Mouse (Mus musculus) CH12.LX (cell line): ENCODE data around the gene Tkt. TPM values are rescaled to one million over a fixed set of nuclear protein-coding genes. Genes with fewer than 3 reads are reported as not detected.

ENCODE experiments used
- DNase-seq: peaks from one replicate; pipeline ENCODE4 v3.0.0-alpha.2; 2013; ENCODE audit errors: extremely low read depth
- H3K27ac ChIP-seq: 2 replicates; pipeline ENCODE4 v1.5.1; 2012; ENCODE audit warnings: low read depth, mild to moderate bottlenecking, control low read depth, moderate library complexity; ENCODE audit not compliant: insufficient read depth
- H3K27me3 ChIP-seq: replicated peaks from 2 replicates; pipeline ENCODE3; 2012; ENCODE audit warnings: inconsistent platforms
- H3K36me3 ChIP-seq, 2 experiments: replicated peaks in 1 of 2; 2 replicates each; pipeline versions ENCODE3 to v1.6.1; 2012; ENCODE audit warnings: inconsistent platforms in 1 of 2, low read length in 1 of 2, mild to moderate bottlenecking in 1 of 2, mixed read lengths in 1 of 2, moderate library complexity in 1 of 2; ENCODE audit not compliant: control insufficient read depth in 1 of 2, insufficient read depth in 1 of 2
- H3K4me1 ChIP-seq, 2 experiments: 2 replicates each; pipeline ENCODE4 v1.6.1; 2012; ENCODE audit warnings: inconsistent platforms in 1 of 2, moderate library complexity in 1 of 2; ENCODE audit not compliant: insufficient read depth in 2 of 2, control insufficient read depth in 1 of 2
- H3K4me2 ChIP-seq: 2 replicates; pipeline ENCODE4 v1.6.1; 2012; ENCODE audit warnings: low read depth, mild to moderate bottlenecking, control low read depth; ENCODE audit not compliant: poor library complexity, insufficient read depth, severe bottlenecking
- H3K4me3 ChIP-seq, 3 experiments: fragments of 150-350 bp in 1 of 3; sonication (generic) in 1 of 3; replicated peaks in 1 of 3; 2 replicates each; pipeline versions ENCODE3 to v1.5.1; 2011 to 2012; ENCODE audit warnings: low read depth in 2 of 3, low read length in 2 of 3, mild to moderate bottlenecking in 2 of 3, moderate library complexity in 2 of 3, control low read depth in 1 of 3, improper control_type of control experiment in 1 of 3, inconsistent platforms in 1 of 3, mixed read lengths in 1 of 3; ENCODE audit not compliant: poor library complexity in 1 of 3
- H3K79me2 ChIP-seq: replicated peaks from 2 replicates; pipeline ENCODE4 v1.6.1; 2012; ENCODE audit warnings: mild to moderate bottlenecking, moderate library complexity; ENCODE audit not compliant: control insufficient read depth, poor library complexity, insufficient read depth, severe bottlenecking; ENCODE audit errors: extremely low read depth
- H3K9ac ChIP-seq: 2 replicates; pipeline ENCODE4 v1.6.1; 2012; ENCODE audit warnings: low read depth, mild to moderate bottlenecking, control low read depth, moderate library complexity; ENCODE audit not compliant: insufficient read depth
- H3K9me3 ChIP-seq: replicated peaks from 2 replicates; pipeline ENCODE3; 2012; ENCODE audit warnings: low read length, inconsistent platforms, mixed read lengths
- BHLHE40 ChIP-seq: IDR thresholded peaks from 2 replicates; pipeline ENCODE4 v1.6.1; 2011; ENCODE audit warnings: mild to moderate bottlenecking, low read depth, low read length, improper control_type of control experiment
- GABPA ChIP-seq: IDR thresholded peaks from 2 replicates; pipeline ENCODE4 v1.6.1; 2012; ENCODE audit warnings: low read depth, low read length, improper control_type of control experiment, inconsistent platforms; ENCODE audit not compliant: insufficient replicate concordance
- HCFC1 ChIP-seq: IDR thresholded peaks from 2 replicates; pipeline ENCODE4 v1.6.1; 2012; ENCODE audit warnings: low read depth, mild to moderate bottlenecking, inconsistent platforms, low read length, improper control_type of control experiment
- IRF4 ChIP-seq: IDR thresholded peaks from 2 replicates; pipeline ENCODE4 v1.6.1; 2014; ENCODE audit warnings: low read depth, mild to moderate bottlenecking, inconsistent platforms, low read length, improper control_type of control experiment
- JUN ChIP-seq: IDR thresholded peaks from 2 replicates; pipeline ENCODE4 v1.6.1; 2011; ENCODE audit warnings: low read depth, mild to moderate bottlenecking, low read length, improper control_type of control experiment, moderate library complexity; ENCODE audit not compliant: insufficient read depth
- KAT2A ChIP-seq: IDR thresholded peaks from 2 replicates; pipeline ENCODE4 v1.6.1; 2012; ENCODE audit warnings: low read length, improper control_type of control experiment, inconsistent platforms; ENCODE audit not compliant: insufficient replicate concordance
- MXI1 ChIP-seq: IDR thresholded peaks from 2 replicates; pipeline ENCODE4 v1.6.1; 2011; ENCODE audit warnings: mild to moderate bottlenecking, low read depth, low read length, improper control_type of control experiment
- PAX5 ChIP-seq: IDR thresholded peaks from 2 replicates; pipeline ENCODE4 v1.6.1; 2012; ENCODE audit warnings: low read length, inconsistent platforms, mixed read lengths
- POLR2A ChIP-seq: IDR thresholded peaks from 2 replicates; pipeline ENCODE4 v1.6.1; 2011; ENCODE audit warnings: low read depth, mild to moderate bottlenecking, improper control_type of control experiment, low read length
- TBP ChIP-seq: conservative IDR thresholded peaks from 2 replicates; pipeline ENCODE4 v1.6.1; 2011; ENCODE audit warnings: low read depth, low read length, improper control_type of control experiment
- UBTF ChIP-seq: IDR thresholded peaks from 2 replicates; pipeline ENCODE4 v1.6.1; 2012; ENCODE audit warnings: low read depth, mild to moderate bottlenecking, inconsistent platforms, low read length, improper control_type of control experiment, moderate library complexity
- USF1 ChIP-seq: IDR thresholded peaks from 2 replicates; pipeline ENCODE4 v1.6.1; 2014; ENCODE audit warnings: low read depth, mild to moderate bottlenecking, inconsistent platforms, low read length, improper control_type of control experiment
- USF2 ChIP-seq: conservative IDR thresholded peaks from 2 replicates; pipeline ENCODE4 v1.6.1; 2011; ENCODE audit warnings: low read depth, low read length, improper control_type of control experiment
- ZKSCAN1 ChIP-seq: IDR thresholded peaks from 2 replicates; pipeline ENCODE4 v1.6.1; 2012; ENCODE audit warnings: low read depth, inconsistent platforms, low read length, improper control_type of control experiment, borderline replicate concordance
- ZNF384 ChIP-seq: IDR thresholded peaks from 2 replicates; pipeline ENCODE4 v1.6.1; 2012; ENCODE audit warnings: low read depth, low read length, improper control_type of control experiment, inconsistent platforms
- dilution Hi-C: fragments of 300-500 bp; cut with MboI; formaldehyde crosslinking; loops from 2 replicates; pipeline ENCODE4 v1.14.3; 2020; ENCODE audit warnings: low sequenced_read_pairs; ENCODE audit not compliant: extremely low pct_unique_long_range_greater_than_20kb, extremely low pct_ligation_motif_present
- in situ Hi-C: fragments of 300-500 bp; cut with MboI; formaldehyde crosslinking; loops from 3 replicates; pipeline ENCODE4 v1.14.3; 2019; ENCODE audit warnings: low sequenced_read_pairs, low pct_ligation_motif_present, low pct_unique_long_range_greater_than_20kb, mixed read lengths
- polyA plus RNA-seq: library from polyadenylated mRNA; unstranded; fragments of >175 nt; gene quantifications from 2 replicates; pipeline ENCODE4 v1.2.1, GENCODE M21; 2012; ENCODE audit warnings: low read depth; ENCODE audit not compliant: insufficient read length
- total RNA-seq, 2 experiments: library from RNA; depleted of rRNA; stranded (reverse); fragments of 300-350 nt in 1 of 2; fragments of >200 nt in 1 of 2; gene quantifications; 2 replicates each; pipeline ENCODE4 v1.2.3; 2012 to 2014

The Tkt gene
- total and polyA plus RNA-seq, 3 experiments: 450 to 837 (median 456) TPM

DNA sequence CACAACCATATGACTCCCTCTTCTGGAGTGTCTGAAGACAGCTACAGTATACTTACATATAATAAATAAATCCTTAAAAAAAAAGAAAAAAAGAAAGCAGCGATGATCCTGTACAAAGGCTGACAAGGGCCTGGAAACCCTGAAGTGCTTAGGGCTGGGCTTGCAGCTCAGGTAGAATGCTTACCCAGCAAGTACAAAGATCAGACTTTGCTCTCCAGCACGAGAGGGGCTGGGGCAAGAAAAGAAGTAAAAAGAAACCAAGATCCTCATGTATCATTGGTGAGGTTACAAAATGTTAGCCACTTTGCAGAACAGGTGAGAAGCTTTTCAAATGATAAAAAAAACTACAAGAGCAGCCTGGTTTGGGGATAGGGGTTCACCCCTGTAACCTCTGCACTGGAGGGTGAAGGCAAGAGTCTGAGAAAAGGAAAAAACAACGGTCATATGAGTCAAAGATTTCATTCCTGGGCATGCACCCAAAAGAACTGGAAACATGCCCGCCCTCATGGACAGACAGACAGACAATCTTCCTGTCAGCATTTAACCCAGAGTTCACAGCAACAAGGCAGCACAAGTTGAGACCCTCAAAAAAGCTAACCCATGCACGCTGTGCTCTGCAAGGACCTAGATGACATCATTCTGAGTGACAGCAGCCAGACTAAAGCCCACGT, 14.2 kb upstream of the Tkt start:
- Histone ChIP-seq H3K4me1 (peaks cover 9 to 10% of the 10 kb centered on the region in 2 experiments; a peak in 3 of 4 replicates), H3K27ac (no peak overlapping the region), H3K9ac (no peak overlapping the region), H3K4me2 (no peak overlapping the region), H3K36me3 (peaks cover 0 to 4% of the 10 kb centered on the region in 2 experiments), H3K27me3 (no peaks in the 10 kb centered on the region), H3K9me3 (no peaks in the 10 kb centered on the region), H3K79me2 (no peaks in the 10 kb centered on the region), H3K4me3 (no peak overlapping the region)
- no peak for TF ChIP-seq GABPA
- no peak for TF ChIP-seq TBP
- no peak for TF ChIP-seq KAT2A
- no peak for TF ChIP-seq MXI1
- no peak for TF ChIP-seq IRF4
- no peak for TF ChIP-seq UBTF
- TF ChIP-seq USF2: no peak
- TF ChIP-seq JUN: no peak
- TF ChIP-seq BHLHE40: no peak
- no peak for TF ChIP-seq PAX5
- no peak for TF ChIP-seq POLR2A
- in situ Hi-C loops: no loop called here
- DNase-seq: no peak
- dilution Hi-C loops: no loop called here

DNA sequence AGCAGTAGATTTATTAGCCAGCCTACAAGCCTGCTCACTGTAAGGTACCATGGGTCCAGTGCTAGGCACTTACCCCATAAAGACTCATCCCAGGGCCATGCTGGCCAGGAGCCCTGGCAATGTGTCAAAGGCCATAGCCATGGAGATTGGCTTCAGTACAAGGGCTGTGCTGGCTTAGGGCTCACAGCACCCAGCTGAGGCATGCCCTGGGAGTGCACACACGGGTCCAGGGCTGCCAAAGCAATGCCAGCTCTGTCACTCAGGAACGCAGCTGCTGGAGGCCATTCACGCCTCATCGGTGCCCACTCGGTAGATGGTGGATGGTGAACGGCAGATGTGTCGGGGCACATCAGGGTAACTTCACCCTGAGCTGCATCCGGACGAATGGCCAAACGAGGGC, 6.6 kb upstream of the Tkt start:
- dilution Hi-C loops: no loop called here
- no peak for DNase-seq
- H3K4me1 ChIP-seq: peaks cover 10 to 17% of the 10 kb centered on the region in 2 experiments

More for the DNA sequence above, 6.6 kb upstream of the Tkt start:
- H3K4me3 ChIP-seq: no peak overlapping the region
- no peaks in the 10 kb centered on the region for H3K9me3 ChIP-seq
- TF ChIP-seq KAT2A: no peak
- no peak for TF ChIP-seq IRF4
- TF ChIP-seq HCFC1: no peak
- TF ChIP-seq UBTF: no peak
- TF ChIP-seq USF2: no peak
- TF ChIP-seq USF1: no peak
- TF ChIP-seq POLR2A: no peak
- TF ChIP-seq ZNF384: no peak
- TF ChIP-seq ZKSCAN1: no peak
- TF ChIP-seq GABPA: no peak
- TF ChIP-seq, all 38 proteins: peak for 0
- no peaks in the 10 kb centered on the region for H3K27me3 ChIP-seq
- no peak overlapping the region for H3K4me2 ChIP-seq
- H3K36me3 ChIP-seq: no peaks in the 10 kb centered on the region
- H3K79me2 ChIP-seq: no peaks in the 10 kb centered on the region
- in situ Hi-C loops: no loop called here
- no peak overlapping the region for H3K9ac ChIP-seq
- no peak overlapping the region for H3K27ac ChIP-seq
